Mouse (Mus musculus) retina, postnatal 1 day (tissue): Measurements from ENCODE around the gene Vmn2r60.
"Not testable (repeated sequence)": the region's sequence is repeated elsewhere in the genome, so short reads cannot be mapped to it uniquely, and the experiment has no call there.

ENCODE experiments used
- DNase-seq: peaks from one replicate; pipeline ENCODE4 v3.0.0-alpha.2; 2012

The Vmn2r60 gene

GRCm38 (mm10) chr7:42107470-42107869 lies at the start of gene Vmn2r60:
Gene Vmn2r60, plus strand, starts transcription at chr7:42107770.
- DNase-seq, result no peak

GRCm38 (mm10) chr7:42058923-42059322 lies 48.6 kb upstream of the Vmn2r60 start, which contains the start of gene Vmn2r59:
Gene Vmn2r59, minus strand, starts transcription at chr7:42059023.
- DNase-seq, result no peak

GRCm38 (mm10) chr7:42107061-42107460 lies 509 bp upstream of the Vmn2r60 start:
- not testable (repeated sequence) for DNase-seq
